Mouse (Mus musculus): ENCODE measurements around the gene Ahnak2.

GRCm38 (mm10) chr12:112840209-112841086 lies 38.0 kb upstream of the Ahnak2 start:
- TF ChIP-seq CTCF (conservative IDR thresholded peaks at IDR 0.05 in 1 of 2, IDR thresholded peaks at IDR 0.05 in 1 of 2; ENCODE audit: low read depth in 2 of 2, low read length in 2 of 2) (no peak), POLR2A (IDR thresholded peaks at IDR 0.05; ENCODE audit: low read depth, low read length) (no peak), TBP (conservative IDR thresholded peaks at IDR 0.05; ENCODE audit: low read depth, low read length) (no peak), MXI1 (IDR thresholded peaks at IDR 0.05; ENCODE audit: low read depth, low read length) (no peak), GABPA (IDR thresholded peaks at IDR 0.05; ENCODE audit: insufficient replicate concordance, low read depth, low read length) (no peak), EP300 (IDR thresholded peaks at IDR 0.05; ENCODE audit: low read length) (no peak), USF1 (IDR thresholded peaks at IDR 0.05; ENCODE audit: low read depth, low read length) (no peak)

All from CH12.LX (cell line).